Mouse (Mus musculus): ENCODE results near the gene Acss2. TPM values are rescaled to one million over a fixed set of nuclear protein-coding genes. Genes with fewer than 3 reads are reported as not detected.

Gene Acss2
- 3.2 and 6.3 TPM in 2 replicates for total RNA-seq (2015; ENCODE audit: low replicate concordance)
- total RNA-seq (2017; ENCODE audit: low replicate concordance): 7.7 and 9.2 TPM in 2 replicates

- ATAC-seq (replicated peaks; ENCODE audit: low FRiP score, poor library complexity, severe bottlenecking): peak; percentile 87
Measured at GRCm38 (mm10) chr2:155517455-155518423, at the start of gene Acss2, which contains the start of gene Ggt7. Acss2 (plus strand) TSS chr2:155517948. Ggt7 (minus strand) TSS chr2:155518237.

GRCm38 (mm10) chr2:155472671-155473569 lies 44.8 kb upstream of the Acss2 start:
- ATAC-seq (replicated peaks; ENCODE audit: low FRiP score, poor library complexity, severe bottlenecking): peak; percentile 67

GRCm38 (mm10) chr2:155473570-155474088 lies 44.1 kb upstream of the Acss2 start, which contains the start of gene Ncoa6:
Ncoa6 (minus strand) TSS chr2:155473894.
- peak; percentile 84 for ATAC-seq (replicated peaks; ENCODE audit: low FRiP score, poor library complexity, severe bottlenecking)

- ATAC-seq (replicated peaks; ENCODE audit: low FRiP score, poor library complexity, severe bottlenecking): peak; percentile 60; the same call in 1 of the 2 replicates
Measured at GRCm38 (mm10) chr2:155482021-155482420, 35.7 kb upstream of the Acss2 start.

GRCm38 (mm10) chr2:155490998-155491397 lies 26.8 kb upstream of the Acss2 start:
- no peak for ATAC-seq (replicated peaks; ENCODE audit: low FRiP score, poor library complexity, severe bottlenecking)

GRCm38 (mm10) chr2:155502596-155502995 lies 15.2 kb upstream of the Acss2 start:
- no peak for ATAC-seq (replicated peaks; ENCODE audit: low FRiP score, poor library complexity, severe bottlenecking)

GRCm38 (mm10) chr2:155504440-155505355 lies 13.1 kb upstream of the Acss2 start:
- no peak for ATAC-seq (replicated peaks; ENCODE audit: low FRiP score, poor library complexity, severe bottlenecking)

GRCm38 (mm10) chr2:155505811-155506210 lies 11.9 kb upstream of the Acss2 start:
- ATAC-seq (replicated peaks; ENCODE audit: low FRiP score, poor library complexity, severe bottlenecking): no peak

GRCm38 (mm10) chr2:155507721-155508470 lies 9.9 kb upstream of the Acss2 start:
- no peak for ATAC-seq (replicated peaks; ENCODE audit: low FRiP score, poor library complexity, severe bottlenecking)

- peak; percentile 50; the same call in 1 of the 2 replicates for ATAC-seq (replicated peaks; ENCODE audit: low FRiP score, poor library complexity, severe bottlenecking)
Measured at GRCm38 (mm10) chr2:155512479-155512878, 5.3 kb upstream of the Acss2 start.

- no peak for ATAC-seq (replicated peaks; ENCODE audit: low FRiP score, poor library complexity, severe bottlenecking)
Measured at GRCm38 (mm10) chr2:155513543-155513942, 4.2 kb upstream of the Acss2 start.

GRCm38 (mm10) chr2:155514666-155515065 lies 3.1 kb upstream of the Acss2 start:
- no peak for ATAC-seq (replicated peaks; ENCODE audit: low FRiP score, poor library complexity, severe bottlenecking)

- 0 out of 2 replicates have a peak, but pooled peaks have one; percentile 11 for ATAC-seq (replicated peaks; ENCODE audit: low FRiP score, poor library complexity, severe bottlenecking)
Measured at GRCm38 (mm10) chr2:155515941-155516340, 1.8 kb upstream of the Acss2 start.

- peak; percentile 23 for ATAC-seq (replicated peaks; ENCODE audit: low FRiP score, poor library complexity, severe bottlenecking)
Measured at GRCm38 (mm10) chr2:155518531-155519270, 953 bp downstream of the Acss2 start.

GRCm38 (mm10) chr2:155523706-155524105 lies 6.0 kb downstream of the Acss2 start:
- ATAC-seq (replicated peaks; ENCODE audit: low FRiP score, poor library complexity, severe bottlenecking): no peak

- ATAC-seq (replicated peaks; ENCODE audit: low FRiP score, poor library complexity, severe bottlenecking): no peak
Measured at GRCm38 (mm10) chr2:155524378-155524777, 6.6 kb downstream of the Acss2 start.

GRCm38 (mm10) chr2:155527367-155527766 lies 9.6 kb downstream of the Acss2 start:
- ATAC-seq (replicated peaks; ENCODE audit: low FRiP score, poor library complexity, severe bottlenecking): no peak

Measured in erythroid progenitor cell, adult 5-6 weeks (primary cell).